Mouse (Mus musculus): ENCODE results near the gene Stk38. TPM values are rescaled to one million over a fixed set of nuclear protein-coding genes. Genes with fewer than 3 reads are reported as not detected.
A peak's percentile ranks its signal among the peaks of the same experiment; 100 is the strongest.
"Not testable (repeated sequence)": the region's sequence is repeated elsewhere in the genome, so short reads cannot be mapped to it uniquely, and the experiment has no call there.

Stk38 gene
- total RNA-seq, 1 experiment: 78.0 TPM

DNA sequence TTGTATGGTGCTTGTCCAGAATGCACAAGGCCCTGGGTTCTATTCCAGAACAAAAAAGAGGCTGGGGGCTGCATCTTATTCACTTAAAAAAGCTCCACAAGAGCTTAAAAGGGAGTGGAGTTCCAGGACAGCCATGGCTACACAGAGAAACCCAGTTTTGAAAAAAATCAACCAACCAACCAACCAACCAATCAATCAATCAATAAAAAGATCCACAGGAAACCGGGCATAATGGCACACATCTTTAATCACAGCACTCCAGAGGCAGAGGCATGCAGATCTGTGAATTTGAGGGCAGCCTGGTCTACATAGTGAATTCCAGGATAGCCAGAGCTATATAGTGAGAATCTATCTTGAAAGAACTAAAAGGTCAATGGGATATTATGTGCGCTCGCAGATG, 2.8 kb downstream of the Stk38 start:
- Histone ChIP-seq H3K36me3 (ENCODE audit: control insufficient read depth, insufficient read depth, low read length, poor library complexity, severe bottlenecking) (peaks cover 9% of the 10 kb centered on the region), H3K4me1 (ENCODE audit: control insufficient read depth in 2 of 2, insufficient read depth in 2 of 2, low read length in 2 of 2, poor library complexity in 1 of 2) (peaks cover 3 to 8% of the 10 kb centered on the region in 2 experiments; a peak in 3 of 4 replicates), H3K4me3 (ENCODE audit: insufficient read depth in 1 of 2, low read depth in 1 of 2, low read length in 2 of 2, poor library complexity in 1 of 2, severe bottlenecking in 1 of 2) (no peak overlapping the region; a peak in 1 of 4 replicates), H3K9me3 (ENCODE audit: control insufficient read depth, insufficient read depth, low read depth, low read length) (no peaks in the 10 kb centered on the region), H3K9ac (ENCODE audit: insufficient read depth, low read depth, low read length, poor library complexity, severe bottlenecking) (no peak overlapping the region), H3K27ac (ENCODE audit: insufficient read depth, low read depth, low read length, poor library complexity, severe bottlenecking) (no peak overlapping the region; the same call in 1 of the 2 replicates)
- in situ Hi-C loops (cut with MboI; ENCODE audit: low sequenced_read_pairs in 2 of 2, unreplicated experiment in 2 of 2): no loop called here
- TF ChIP-seq CHD2 (IDR thresholded peaks at IDR 0.05; ENCODE audit: low read depth, low read length) (no peak), HCFC1 (IDR thresholded peaks at IDR 0.05; ENCODE audit: borderline replicate concordance, insufficient read depth, low read length) (no peak), MAFK (IDR thresholded peaks at IDR 0.05; ENCODE audit: insufficient read depth, low read depth, low read length) (no peak), ZC3H11A (IDR thresholded peaks at IDR 0.05; ENCODE audit: borderline replicate concordance, low read depth, low read length) (no peak), ZNF384 (IDR thresholded peaks at IDR 0.05; ENCODE audit: low read depth, low read length) (no peak)
- DNase-seq (ENCODE audit: low read depth, low spot score): no peak

DNA sequence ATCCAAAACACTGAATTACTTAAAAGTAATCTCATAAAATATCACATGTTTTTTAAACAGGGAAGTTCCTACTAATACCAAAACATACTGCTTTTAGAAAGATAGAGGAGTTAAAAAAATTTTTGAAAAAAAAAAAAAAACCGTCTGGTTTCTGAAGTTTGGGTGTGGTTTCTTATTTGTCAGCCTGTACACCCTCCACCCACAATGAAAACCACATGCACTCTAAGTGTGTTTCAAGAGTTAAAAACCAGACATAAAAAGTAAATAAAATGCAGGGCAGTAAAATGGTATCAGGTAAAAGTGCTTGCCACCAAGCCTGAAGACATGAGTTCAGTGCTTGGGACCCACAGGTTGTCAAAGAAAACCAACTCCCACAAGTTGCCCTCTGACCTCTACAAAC, 4.1 kb downstream of the Stk38 start:
- Histone ChIP-seq H3K27ac (ENCODE audit: insufficient read depth, low read depth, low read length, poor library complexity, severe bottlenecking) (no peak overlapping the region; the same call in 1 of the 2 replicates), H3K9ac (ENCODE audit: insufficient read depth, low read depth, low read length, poor library complexity, severe bottlenecking) (no peak overlapping the region), H3K9me3 (ENCODE audit: control insufficient read depth, insufficient read depth, low read depth, low read length) (no peaks in the 10 kb centered on the region), H3K4me1 (ENCODE audit: control insufficient read depth in 2 of 2, insufficient read depth in 2 of 2, low read length in 2 of 2, poor library complexity in 1 of 2) (peaks cover 0 to 8% of the 10 kb centered on the region in 2 experiments; a peak in 1 of 4 replicates), H3K4me3 (ENCODE audit: insufficient read depth in 1 of 2, low read depth in 1 of 2, low read length in 2 of 2, poor library complexity in 1 of 2, severe bottlenecking in 1 of 2) (no peak overlapping the region), H3K36me3 (ENCODE audit: control insufficient read depth, insufficient read depth, low read length, poor library complexity, severe bottlenecking) (peaks cover 15% of the 10 kb centered on the region)
- TF ChIP-seq ZC3H11A (IDR thresholded peaks at IDR 0.05; ENCODE audit: borderline replicate concordance, low read depth, low read length) (no peak), ZNF384 (IDR thresholded peaks at IDR 0.05; ENCODE audit: low read depth, low read length) (0 out of 2 replicates have a peak, but pooled peaks have one; percentile 29)
- no peak for DNase-seq (ENCODE audit: low read depth, low spot score)
- in situ Hi-C loops (cut with MboI; ENCODE audit: low sequenced_read_pairs in 2 of 2, unreplicated experiment in 2 of 2): no loop called here

DNA sequence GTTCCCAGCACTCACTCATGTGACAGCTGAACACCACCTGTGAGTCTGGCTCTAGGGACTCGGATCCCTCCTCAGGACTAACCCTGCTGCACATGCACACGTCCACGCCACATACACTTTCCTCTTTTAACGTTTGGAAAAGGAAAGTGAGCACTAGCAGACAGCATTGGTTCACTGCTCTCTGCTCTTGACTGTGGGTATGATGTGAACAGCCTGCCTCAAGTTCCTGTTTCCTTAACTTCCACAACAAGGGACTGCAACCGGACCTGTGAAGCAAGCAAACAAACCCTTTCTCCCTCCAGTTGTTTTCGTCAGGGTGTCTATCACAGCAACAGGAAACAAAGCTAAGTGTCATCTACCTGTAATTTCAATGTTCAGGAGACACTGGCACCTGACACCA, 7.3 kb downstream of the Stk38 start:
- H3K9me3 ChIP-seq (ENCODE audit: control insufficient read depth, insufficient read depth, low read depth, low read length): no peaks in the 10 kb centered on the region
- in situ Hi-C loops (cut with MboI; ENCODE audit: low sequenced_read_pairs in 2 of 2, unreplicated experiment in 2 of 2): no loop called here
- peaks cover 0 to 5% of the 10 kb centered on the region in 2 experiments; a peak in 1 of 4 replicates for H3K4me1 ChIP-seq (ENCODE audit: control insufficient read depth in 2 of 2, insufficient read depth in 2 of 2, low read length in 2 of 2, poor library complexity in 1 of 2)
- no peak for DNase-seq (ENCODE audit: low read depth, low spot score)
- no peak for TF ChIP-seq ZC3H11A (IDR thresholded peaks at IDR 0.05; ENCODE audit: borderline replicate concordance, low read depth, low read length)
- no peak for TF ChIP-seq ZNF384 (IDR thresholded peaks at IDR 0.05; ENCODE audit: low read depth, low read length)
- no peak for TF ChIP-seq MAFK (IDR thresholded peaks at IDR 0.05; ENCODE audit: insufficient read depth, low read depth, low read length)
- no peak for TF ChIP-seq HCFC1 (IDR thresholded peaks at IDR 0.05; ENCODE audit: borderline replicate concordance, insufficient read depth, low read length)
- no peak for TF ChIP-seq CHD2 (IDR thresholded peaks at IDR 0.05; ENCODE audit: low read depth, low read length)
- no peak overlapping the region for H3K9ac ChIP-seq (ENCODE audit: insufficient read depth, low read depth, low read length, poor library complexity, severe bottlenecking)
- H3K27ac ChIP-seq (ENCODE audit: insufficient read depth, low read depth, low read length, poor library complexity, severe bottlenecking): no peak overlapping the region
- H3K36me3 ChIP-seq (ENCODE audit: control insufficient read depth, insufficient read depth, low read length, poor library complexity, severe bottlenecking): peaks cover 24% of the 10 kb centered on the region
- no peak overlapping the region for H3K4me3 ChIP-seq (ENCODE audit: insufficient read depth in 1 of 2, low read depth in 1 of 2, low read length in 2 of 2, poor library complexity in 1 of 2, severe bottlenecking in 1 of 2)

DNA sequence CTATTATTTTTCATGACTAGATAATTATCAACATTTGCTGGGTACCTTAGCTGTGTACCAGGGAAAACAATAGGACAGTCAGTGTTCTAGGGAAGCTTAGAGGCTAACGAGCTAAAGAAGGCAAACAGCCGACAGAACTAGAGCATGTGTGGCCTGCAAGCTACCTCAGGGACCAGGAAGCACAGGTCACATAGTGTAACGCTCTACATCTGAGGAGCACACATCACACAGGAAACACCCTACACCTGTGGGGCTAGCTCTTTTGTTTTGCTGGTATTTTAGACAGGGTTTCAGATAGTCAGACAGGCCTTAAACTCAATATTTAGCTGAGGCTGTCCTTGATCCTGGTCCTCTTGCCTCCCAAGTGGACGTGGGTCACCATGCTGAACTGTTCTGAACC, 13.2 kb downstream of the Stk38 start:
- Histone ChIP-seq H3K9ac (ENCODE audit: insufficient read depth, low read depth, low read length, poor library complexity, severe bottlenecking) (no peak overlapping the region), H3K27ac (ENCODE audit: insufficient read depth, low read depth, low read length, poor library complexity, severe bottlenecking) (no peak overlapping the region), H3K4me1 (ENCODE audit: control insufficient read depth in 2 of 2, insufficient read depth in 2 of 2, low read length in 2 of 2, poor library complexity in 1 of 2) (peaks cover 0 to 3% of the 10 kb centered on the region in 2 experiments; a peak in 1 of 4 replicates), H3K4me3 (ENCODE audit: insufficient read depth in 1 of 2, low read depth in 1 of 2, low read length in 2 of 2, poor library complexity in 1 of 2, severe bottlenecking in 1 of 2) (no peak overlapping the region), H3K9me3 (ENCODE audit: control insufficient read depth, insufficient read depth, low read depth, low read length) (peaks cover 2% of the 10 kb centered on the region; the same call in 1 of the 2 replicates), H3K36me3 (ENCODE audit: control insufficient read depth, insufficient read depth, low read length, poor library complexity, severe bottlenecking) (peaks cover 33% of the 10 kb centered on the region)
- in situ Hi-C loops (cut with MboI; ENCODE audit: low sequenced_read_pairs in 2 of 2, unreplicated experiment in 2 of 2): no loop called here
- TF ChIP-seq MAFK (IDR thresholded peaks at IDR 0.05; ENCODE audit: insufficient read depth, low read depth, low read length) (no peak), HCFC1 (IDR thresholded peaks at IDR 0.05; ENCODE audit: borderline replicate concordance, insufficient read depth, low read length) (no peak), CHD2 (IDR thresholded peaks at IDR 0.05; ENCODE audit: low read depth, low read length) (no peak), ZNF384 (IDR thresholded peaks at IDR 0.05; ENCODE audit: low read depth, low read length) (no peak), ZC3H11A (IDR thresholded peaks at IDR 0.05; ENCODE audit: borderline replicate concordance, low read depth, low read length) (no peak)
- no peak for DNase-seq (ENCODE audit: low read depth, low spot score)

DNA sequence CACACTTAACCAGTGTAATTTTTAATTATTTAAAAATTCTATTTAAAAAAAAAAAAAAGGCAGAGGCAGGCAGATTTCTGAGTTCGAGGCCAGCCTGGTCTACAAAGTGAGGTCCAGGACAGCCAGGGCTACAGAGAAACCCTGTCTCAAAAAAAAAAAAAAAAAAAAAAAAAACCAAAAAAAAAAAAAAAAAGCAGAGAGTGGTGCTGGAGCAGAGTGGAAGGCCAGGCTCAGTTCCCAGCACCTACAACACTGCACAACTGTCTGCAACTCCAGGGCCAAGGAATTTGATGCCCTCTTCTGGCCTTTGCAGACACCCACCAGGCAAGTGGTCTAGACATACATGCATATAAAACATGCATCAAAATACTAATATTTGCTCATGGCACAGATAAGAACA, 14.8 kb downstream of the Stk38 start:
- H3K9ac ChIP-seq (ENCODE audit: insufficient read depth, low read depth, low read length, poor library complexity, severe bottlenecking); H3K9me3 ChIP-seq (ENCODE audit: control insufficient read depth, insufficient read depth, low read depth, low read length); H3K4me3 ChIP-seq (ENCODE audit: insufficient read depth in 1 of 2, low read depth in 1 of 2, low read length in 2 of 2, poor library complexity in 1 of 2, severe bottlenecking in 1 of 2); H3K4me1 ChIP-seq (ENCODE audit: control insufficient read depth in 2 of 2, insufficient read depth in 2 of 2, low read length in 2 of 2, poor library complexity in 1 of 2); H3K27ac ChIP-seq (ENCODE audit: insufficient read depth, low read depth, low read length, poor library complexity, severe bottlenecking); DNase-seq (ENCODE audit: low read depth, low spot score); in situ Hi-C loops (cut with MboI; ENCODE audit: low sequenced_read_pairs in 2 of 2, unreplicated experiment in 2 of 2): not testable (repeated sequence)
- peaks cover 28% of the 10 kb centered on the region for H3K36me3 ChIP-seq (ENCODE audit: control insufficient read depth, insufficient read depth, low read length, poor library complexity, severe bottlenecking)
- TF ChIP-seq ZNF384 (IDR thresholded peaks at IDR 0.05; ENCODE audit: low read depth, low read length): peak; percentile 85
